Mouse (Mus musculus) thymus, postnatal 0 days (tissue): ENCODE measurements around the gene Emc8. TPM values are rescaled to one million over a fixed set of nuclear protein-coding genes. Genes with fewer than 3 reads are reported as not detected.

Source experiments
- DNase-seq: peaks from one replicate; pipeline ENCODE4 v3.0.0-alpha.2; 2015; ENCODE audit warnings: low spot score
- polyA plus RNA-seq: library from polyadenylated mRNA; unstranded; fragments of >200 nt; fragmentation: Nextera tagmentation; extraction: Ambion mirVana; gene quantifications from 2 replicates; pipeline ENCODE4 v1.2.1, GENCODE M21; 2015

Gene Emc8
- polyA plus RNA-seq, 1 experiment from 2014 or later, result 259 TPM

- peak; percentile 14 for DNase-seq
Observed at GRCm38 (mm10) chr8:120642031-120642662, 26.2 kb downstream of the Emc8 start.

- no peak for DNase-seq
Observed at GRCm38 (mm10) chr8:120641245-120641644, 27.1 kb downstream of the Emc8 start.

GRCm38 (mm10) chr8:120634329-120634839 lies 34.0 kb downstream of the Emc8 start:
- DNase-seq, result peak; percentile 67

- DNase-seq, result no peak
Observed at GRCm38 (mm10) chr8:120633665-120634271, 34.6 kb downstream of the Emc8 start.

GRCm38 (mm10) chr8:120632969-120633664 lies 35.3 kb downstream of the Emc8 start:
- no peak for DNase-seq

- no peak for DNase-seq
Observed at GRCm38 (mm10) chr8:120631441-120632375, 36.7 kb downstream of the Emc8 start.

- DNase-seq, result no peak
Observed at GRCm38 (mm10) chr8:120630848-120631247, 37.5 kb downstream of the Emc8 start.

- DNase-seq, result no peak
Observed at GRCm38 (mm10) chr8:120630031-120630430, 38.3 kb downstream of the Emc8 start.

- no peak for DNase-seq
Observed at GRCm38 (mm10) chr8:120627298-120627697, 41.1 kb downstream of the Emc8 start.

- DNase-seq, result no peak
Observed at GRCm38 (mm10) chr8:120626461-120626860, 41.9 kb downstream of the Emc8 start.

GRCm38 (mm10) chr8:120623608-120624007 lies 44.8 kb downstream of the Emc8 start:
- DNase-seq, result no peak

- no peak for DNase-seq
Observed at GRCm38 (mm10) chr8:120622161-120622560, 46.2 kb downstream of the Emc8 start.

GRCm38 (mm10) chr8:120620441-120620840 lies 47.9 kb downstream of the Emc8 start:
- no peak for DNase-seq

GRCm38 (mm10) chr8:120619235-120620180 lies 48.9 kb downstream of the Emc8 start:
- DNase-seq, result no peak

GRCm38 (mm10) chr8:120618110-120618509 lies 50.3 kb downstream of the Emc8 start:
- peak; percentile 77 for DNase-seq

GRCm38 (mm10) chr8:120616663-120617626 lies 51.4 kb downstream of the Emc8 start:
- DNase-seq, result no peak

- DNase-seq, result no peak
Observed at GRCm38 (mm10) chr8:120614491-120614890, 53.9 kb downstream of the Emc8 start.

GRCm38 (mm10) chr8:120610824-120611223 lies 57.5 kb downstream of the Emc8 start:
- DNase-seq, result no peak

- DNase-seq, result peak; percentile 77
Observed at GRCm38 (mm10) chr8:120607885-120608284, 60.5 kb downstream of the Emc8 start.
